Mouse (Mus musculus): Measurements from ENCODE around the gene Rad51b.

- TF ChIP-seq CTCF (IDR thresholded peaks at IDR 0.05; ENCODE audit: insufficient read depth, low read length) (no peak), POLR2A (IDR thresholded peaks at IDR 0.05; ENCODE audit: borderline replicate concordance, extremely low read depth, low read depth, low read length) (no peak)
Observed at GRCm38 (mm10) chr12:79858336-79858735, 561.3 kb downstream of the Rad51b start.
